Mouse (Mus musculus): Measurements from ENCODE around the gene Snx27. TPM values are rescaled to one million over a fixed set of nuclear protein-coding genes. Genes with fewer than 3 reads are reported as not detected.

The Snx27 gene
- polyA plus RNA-seq, 1 experiment: 16.4 TPM

GRCm38 (mm10) chr3:94574506-94574905 is 8.0 kb downstream of the Snx27 start:
- Histone ChIP-seq H3K27ac (ENCODE audit: insufficient read depth, low read depth, low read length) (no peak overlapping the region), H3K4me3 (ENCODE audit: insufficient read depth, low read depth, low read length) (no peak overlapping the region), H3K36me3 (ENCODE audit: control insufficient read depth, insufficient read depth, low read length) (no peaks in the 10 kb centered on the region), H3K27me3 (replicated peaks; ENCODE audit: control insufficient read depth, insufficient read depth, low read length) (no peaks in the 10 kb centered on the region), H3K4me1 (ENCODE audit: control insufficient read depth, insufficient read depth, low read length) (peaks cover 14% of the 10 kb centered on the region)
- WGBS: 72% methylated on average over 6 of the region's 6 CpGs
- DNase-seq: no peak
- TF ChIP-seq POLR2A (IDR thresholded peaks at IDR 0.05; ENCODE audit: low read depth, low read length) (no peak), CTCF (conservative IDR thresholded peaks at IDR 0.05; ENCODE audit: insufficient read depth, insufficient read length, low read depth, low read length) (no peak)

DNA sequence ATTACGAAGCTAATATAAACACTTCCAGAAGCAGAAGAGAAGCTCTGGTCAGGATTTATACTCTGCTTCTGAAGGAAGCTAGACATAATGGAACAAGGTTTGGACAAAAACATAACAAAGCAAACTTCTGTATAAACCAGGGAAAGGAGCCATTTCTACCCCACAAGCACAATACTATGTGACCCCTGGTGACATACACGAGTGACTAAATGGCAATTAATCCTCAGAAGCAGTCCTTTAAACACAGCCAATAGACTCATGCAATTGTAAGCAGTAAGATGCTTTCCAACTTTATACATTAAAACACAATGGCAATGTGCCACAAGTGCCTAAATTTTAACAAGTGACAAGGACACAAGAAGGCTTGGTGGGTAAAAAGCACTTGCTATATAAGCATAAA is 15.3 kb downstream of the Snx27 start:
- Histone ChIP-seq H3K4me3 (ENCODE audit: insufficient read depth, low read depth, low read length) (no peak overlapping the region), H3K27me3 (replicated peaks; ENCODE audit: control insufficient read depth, insufficient read depth, low read length) (no peaks in the 10 kb centered on the region), H3K4me1 (ENCODE audit: control insufficient read depth, insufficient read depth, low read length) (peaks cover 5% of the 10 kb centered on the region; the same call in 1 of the 2 replicates), H3K27ac (ENCODE audit: insufficient read depth, low read depth, low read length) (no peak overlapping the region), H3K36me3 (ENCODE audit: control insufficient read depth, insufficient read depth, low read length) (no peaks in the 10 kb centered on the region)
- TF ChIP-seq CTCF (conservative IDR thresholded peaks at IDR 0.05; ENCODE audit: insufficient read depth, insufficient read length, low read depth, low read length): no peak
- TF ChIP-seq POLR2A (IDR thresholded peaks at IDR 0.05; ENCODE audit: low read depth, low read length): no peak
- DNase-seq: no peak
- 32% methylated on average over 2 of the region's 2 CpGs for WGBS

GRCm38 (mm10) chr3:94565557-94565956 is 17.0 kb downstream of the Snx27 start:
- TF ChIP-seq POLR2A (IDR thresholded peaks at IDR 0.05; ENCODE audit: low read depth, low read length) (no peak), CTCF (conservative IDR thresholded peaks at IDR 0.05; ENCODE audit: insufficient read depth, insufficient read length, low read depth, low read length) (no peak)
- Histone ChIP-seq H3K27me3 (replicated peaks; ENCODE audit: control insufficient read depth, insufficient read depth, low read length) (no peaks in the 10 kb centered on the region), H3K36me3 (ENCODE audit: control insufficient read depth, insufficient read depth, low read length) (no peaks in the 10 kb centered on the region), H3K4me3 (ENCODE audit: insufficient read depth, low read depth, low read length) (no peak overlapping the region), H3K4me1 (ENCODE audit: control insufficient read depth, insufficient read depth, low read length) (peaks cover 5% of the 10 kb centered on the region; the same call in 1 of the 2 replicates), H3K27ac (ENCODE audit: insufficient read depth, low read depth, low read length) (no peak overlapping the region)
- 69% methylated on average over 2 of the region's 2 CpGs for WGBS
- no peak for DNase-seq

DNA sequence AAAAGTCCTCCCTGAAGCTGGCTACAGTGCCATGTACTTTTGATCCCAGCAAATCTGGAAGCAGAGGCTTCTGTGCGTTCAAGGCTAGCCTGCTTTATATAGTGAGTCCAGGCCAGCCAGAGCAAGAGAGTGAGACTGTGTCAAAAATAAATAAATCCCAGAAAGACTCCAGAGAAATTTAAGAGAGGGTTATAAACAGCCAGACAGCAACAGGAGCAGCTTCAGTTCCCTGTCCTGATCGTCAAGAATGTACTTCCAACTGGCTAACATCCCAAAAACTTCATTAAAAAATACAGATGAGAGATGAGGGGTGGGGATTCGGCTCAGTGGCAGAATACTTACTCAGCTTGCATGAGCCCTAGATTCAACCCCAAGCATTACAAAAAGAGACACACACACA is 17.4 kb downstream of the Snx27 start:
- peaks cover 5% of the 10 kb centered on the region; the same call in 1 of the 2 replicates for H3K4me1 ChIP-seq (ENCODE audit: control insufficient read depth, insufficient read depth, low read length)
- no peaks in the 10 kb centered on the region for H3K27me3 ChIP-seq (replicated peaks; ENCODE audit: control insufficient read depth, insufficient read depth, low read length)
- H3K36me3 ChIP-seq (ENCODE audit: control insufficient read depth, insufficient read depth, low read length): no peaks in the 10 kb centered on the region
- H3K27ac ChIP-seq (ENCODE audit: insufficient read depth, low read depth, low read length): no peak overlapping the region
- TF ChIP-seq CTCF (conservative IDR thresholded peaks at IDR 0.05; ENCODE audit: insufficient read depth, insufficient read length, low read depth, low read length) (no peak), POLR2A (IDR thresholded peaks at IDR 0.05; ENCODE audit: low read depth, low read length) (no peak)
- WGBS: 29% methylated on average over 3 of the region's 3 CpGs
- no peak overlapping the region for H3K4me3 ChIP-seq (ENCODE audit: insufficient read depth, low read depth, low read length)
- no peak for DNase-seq

GRCm38 (mm10) chr3:94564356-94565010 is 18.0 kb downstream of the Snx27 start:
- peaks cover 5% of the 10 kb centered on the region; the same call in 1 of the 2 replicates for H3K4me1 ChIP-seq (ENCODE audit: control insufficient read depth, insufficient read depth, low read length)
- 73% methylated on average over 4 of the region's 4 CpGs for WGBS
- no peak overlapping the region for H3K4me3 ChIP-seq (ENCODE audit: insufficient read depth, low read depth, low read length)
- no peaks in the 10 kb centered on the region for H3K27me3 ChIP-seq (replicated peaks; ENCODE audit: control insufficient read depth, insufficient read depth, low read length)
- no peaks in the 10 kb centered on the region for H3K36me3 ChIP-seq (ENCODE audit: control insufficient read depth, insufficient read depth, low read length)
- no peak for TF ChIP-seq POLR2A (IDR thresholded peaks at IDR 0.05; ENCODE audit: low read depth, low read length)
- TF ChIP-seq CTCF (conservative IDR thresholded peaks at IDR 0.05; ENCODE audit: insufficient read depth, insufficient read length, low read depth, low read length): no peak
- no peak overlapping the region for H3K27ac ChIP-seq (ENCODE audit: insufficient read depth, low read depth, low read length)
- no peak for DNase-seq

DNA sequence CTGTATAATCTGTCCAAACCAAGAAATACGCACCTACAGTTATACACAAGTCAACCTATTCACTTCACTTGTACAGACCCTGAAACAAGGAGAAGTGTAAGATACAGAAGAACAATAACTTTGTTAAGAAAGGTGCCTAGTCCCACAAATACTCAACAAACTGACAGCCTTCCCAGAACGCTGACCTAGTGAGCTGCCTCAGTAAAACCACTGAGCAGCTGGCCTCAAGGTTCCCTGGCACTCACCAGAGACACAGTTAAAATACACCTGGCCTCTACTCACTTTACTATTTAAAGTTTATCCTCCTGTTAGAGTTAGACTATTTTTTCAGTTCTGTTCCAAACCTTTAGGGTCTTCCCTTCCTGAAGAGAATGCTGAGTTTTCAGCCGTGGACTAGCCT is 19.4 kb downstream of the Snx27 start:
- Histone ChIP-seq H3K27ac (ENCODE audit: insufficient read depth, low read depth, low read length) (no peak overlapping the region), H3K4me1 (ENCODE audit: control insufficient read depth, insufficient read depth, low read length) (peaks cover 5% of the 10 kb centered on the region; the same call in 1 of the 2 replicates), H3K27me3 (replicated peaks; ENCODE audit: control insufficient read depth, insufficient read depth, low read length) (no peaks in the 10 kb centered on the region), H3K36me3 (ENCODE audit: control insufficient read depth, insufficient read depth, low read length) (peaks cover 2% of the 10 kb centered on the region; the same call in 1 of the 2 replicates), H3K4me3 (ENCODE audit: insufficient read depth, low read depth, low read length) (no peak overlapping the region)
- no peak for DNase-seq
- no peak for TF ChIP-seq CTCF (conservative IDR thresholded peaks at IDR 0.05; ENCODE audit: insufficient read depth, insufficient read length, low read depth, low read length)
- TF ChIP-seq POLR2A (IDR thresholded peaks at IDR 0.05; ENCODE audit: low read depth, low read length): no peak
- 84% methylated on average over 3 of the region's 3 CpGs for WGBS

DNA sequence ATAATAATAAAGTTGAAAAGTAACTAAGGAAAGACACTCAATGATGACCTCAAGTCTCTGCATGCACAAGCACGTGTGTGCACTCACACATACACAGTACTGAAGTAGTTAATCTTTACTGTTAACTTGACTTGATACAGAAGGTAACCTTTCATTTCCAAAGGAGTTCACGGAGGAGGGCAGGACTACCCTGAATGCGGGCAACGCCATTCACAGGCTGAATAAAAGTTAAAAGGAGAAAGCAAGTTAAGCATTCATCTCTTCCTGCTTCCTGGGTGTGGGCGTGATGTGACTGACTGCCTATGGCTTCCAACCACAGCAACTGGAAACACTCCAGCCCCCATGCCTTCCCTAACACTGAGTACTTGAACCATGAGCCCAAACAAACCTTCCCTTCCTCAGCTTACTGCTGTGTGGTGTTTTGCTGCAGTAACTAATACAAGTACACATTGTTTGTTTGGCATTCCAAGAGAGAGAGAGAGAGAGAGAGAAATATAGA is 22.5 kb downstream of the Snx27 start:
- Histone ChIP-seq H3K27me3 (replicated peaks; ENCODE audit: control insufficient read depth, insufficient read depth, low read length) (no peaks in the 10 kb centered on the region), H3K4me3 (ENCODE audit: insufficient read depth, low read depth, low read length) (no peak overlapping the region), H3K36me3 (ENCODE audit: control insufficient read depth, insufficient read depth, low read length) (peaks cover 2% of the 10 kb centered on the region; the same call in 1 of the 2 replicates), H3K27ac (ENCODE audit: insufficient read depth, low read depth, low read length) (no peak overlapping the region), H3K4me1 (ENCODE audit: control insufficient read depth, insufficient read depth, low read length) (peaks cover 1% of the 10 kb centered on the region; the same call in 1 of the 2 replicates)
- 44% methylated on average over 5 of the region's 5 CpGs for WGBS
- no peak for DNase-seq
- TF ChIP-seq POLR2A (IDR thresholded peaks at IDR 0.05; ENCODE audit: low read depth, low read length) (no peak), CTCF (conservative IDR thresholded peaks at IDR 0.05; ENCODE audit: insufficient read depth, insufficient read length, low read depth, low read length) (no peak)
